Mouse (Mus musculus) spleen, adult 12 weeks (tissue): ENCODE results near the gene Fam83c.

Experiments used
- DNase-seq: peaks from one replicate; pipeline ENCODE4 v3.0.0; 2022; ENCODE audit warnings: low spot score

The Fam83c gene

GRCm38 (mm10) chr2:155794674-155795445, 39.8 kb downstream of the Fam83c start:
- DNase-seq: no peak

- DNase-seq: no peak
These were observed 41.8 kb downstream of the Fam83c start for GRCm38 (mm10) chr2:155792899-155793298.

- no peak for DNase-seq
These were observed 46.4 kb downstream of the Fam83c start for GRCm38 (mm10) chr2:155787949-155788931.

GRCm38 (mm10) chr2:155786905-155787304, 47.7 kb downstream of the Fam83c start:
- DNase-seq: no peak

- no peak for DNase-seq
These were observed 50.1 kb downstream of the Fam83c start for GRCm38 (mm10) chr2:155784534-155784933.

GRCm38 (mm10) chr2:155779506-155779905, 55.1 kb downstream of the Fam83c start:
- no peak for DNase-seq

GRCm38 (mm10) chr2:155779066-155779465, 55.6 kb downstream of the Fam83c start:
- DNase-seq: no peak

GRCm38 (mm10) chr2:155778004-155778403, 56.6 kb downstream of the Fam83c start:
- DNase-seq: no peak

GRCm38 (mm10) chr2:155777688-155777985, 57.0 kb downstream of the Fam83c start:
- no peak for DNase-seq
